Mouse (Mus musculus) embryo, embryonic 10.5 days (tissue): Measurements from ENCODE around the gene Nfix.

ENCODE experiments used
- DNase-seq: peaks from one replicate; pipeline ENCODE4 v3.0.0-alpha.2; 2015; ENCODE audit warnings: low spot score

Nfix gene

DNA sequence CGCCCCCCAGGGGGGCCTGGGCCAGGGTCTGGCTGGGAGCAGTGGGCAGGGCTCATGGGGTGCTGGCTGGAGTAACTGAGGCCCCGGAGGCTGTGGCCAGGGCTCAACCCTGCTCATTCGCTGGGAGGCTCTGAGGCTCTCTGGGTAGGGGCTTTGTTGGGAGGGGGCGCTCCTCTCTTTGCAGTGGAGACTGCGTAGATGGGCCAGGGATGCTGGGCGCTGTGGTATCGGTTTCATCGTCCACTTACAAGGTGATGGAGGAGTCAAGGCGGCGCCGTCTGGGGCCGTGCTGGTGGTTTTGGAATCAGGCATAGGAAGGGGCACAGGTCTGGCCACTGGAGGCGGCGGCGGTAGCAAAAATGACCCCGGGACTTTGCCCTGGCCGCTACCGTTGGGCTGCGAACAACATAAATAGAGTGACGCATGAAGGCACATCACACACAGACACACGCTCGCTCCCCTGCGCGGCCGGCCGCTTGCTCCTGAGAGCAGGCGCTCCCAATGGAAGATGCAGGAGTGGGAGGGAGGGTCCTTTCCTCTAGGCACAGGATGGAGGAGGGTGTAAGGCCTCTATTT lies 84.2 kb downstream of the Nfix start:
- no peak for DNase-seq

GRCm38 (mm10) chr8:84714161-84714560 lies 86.0 kb downstream of the Nfix start:
- no peak for DNase-seq

DNA sequence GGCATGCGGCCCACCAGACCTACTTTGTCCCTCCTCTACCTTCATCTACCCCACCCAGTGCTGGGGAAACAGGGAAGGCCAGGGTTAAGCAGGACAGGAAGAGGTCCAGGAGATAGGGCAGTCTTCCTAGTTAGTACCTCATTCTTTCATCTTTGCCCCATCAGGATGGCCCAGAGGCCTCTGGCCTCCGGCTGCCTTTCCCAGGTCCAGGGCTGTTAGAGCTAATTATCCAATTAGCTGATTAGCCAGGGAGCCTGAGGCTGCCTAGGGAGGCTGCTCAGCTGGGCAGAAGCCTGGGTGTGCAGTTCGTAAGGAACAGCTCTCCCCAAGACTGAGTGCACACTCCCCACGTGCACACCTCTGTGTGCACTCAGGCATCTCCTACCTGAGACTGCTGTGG lies 86.8 kb downstream of the Nfix start:
- no peak for DNase-seq

- DNase-seq: no peak
Observed at GRCm38 (mm10) chr8:84712759-84713120, 87.4 kb downstream of the Nfix start.

- peak; percentile 74 for DNase-seq
Observed at GRCm38 (mm10) chr8:84711933-84712758, 88.0 kb downstream of the Nfix start.

- DNase-seq: no peak
Observed at GRCm38 (mm10) chr8:84711312-84711711, 88.8 kb downstream of the Nfix start.

GRCm38 (mm10) chr8:84709931-84710330 lies 90.2 kb downstream of the Nfix start:
- DNase-seq: no peak

DNA sequence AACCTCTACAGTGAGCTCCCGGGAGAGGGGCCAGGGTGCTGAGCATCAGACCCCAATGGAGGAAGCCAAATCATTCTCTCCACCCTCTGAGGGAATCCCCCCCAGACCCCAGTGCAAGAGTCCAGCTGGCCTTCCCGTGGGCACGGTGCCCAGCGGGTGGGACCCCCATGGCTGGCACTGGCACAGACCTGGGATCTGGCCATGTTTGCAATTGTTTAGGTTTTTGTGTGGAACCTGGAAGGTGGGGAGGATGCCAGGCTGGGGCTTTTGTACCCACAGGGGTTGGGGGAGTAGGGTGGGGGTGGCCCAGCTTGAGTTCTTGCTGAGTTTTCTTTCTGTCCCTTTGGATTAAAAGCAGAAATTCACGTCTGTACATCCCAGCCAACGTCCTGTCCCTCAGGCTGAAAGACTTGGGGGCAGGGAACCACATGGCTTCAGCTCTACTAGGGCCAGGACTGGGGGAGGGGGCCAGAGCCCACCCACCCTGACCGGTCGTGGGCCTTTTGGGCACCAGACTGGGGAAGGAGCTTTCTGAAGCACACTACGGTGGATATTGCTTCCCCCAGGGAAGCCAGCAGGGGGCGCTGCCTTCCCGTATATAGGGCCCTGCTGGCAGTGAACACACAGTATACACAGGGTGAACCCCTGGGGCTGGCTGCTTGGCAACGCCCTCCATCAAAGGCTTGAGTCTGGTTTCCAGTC lies 91.2 kb downstream of the Nfix start:
- peak; percentile 96 for DNase-seq

- DNase-seq: no peak
Observed at GRCm38 (mm10) chr8:84708071-84708541, 92.0 kb downstream of the Nfix start.

GRCm38 (mm10) chr8:84707267-84707883 lies 92.8 kb downstream of the Nfix start:
- peak; percentile 33 for DNase-seq

- DNase-seq: peak; percentile 43
Observed at GRCm38 (mm10) chr8:84706610-84707266, 93.4 kb downstream of the Nfix start.

GRCm38 (mm10) chr8:84705960-84706359 lies 94.2 kb downstream of the Nfix start:
- no peak for DNase-seq

GRCm38 (mm10) chr8:84704867-84705831 lies 95.0 kb downstream of the Nfix start:
- peak; percentile 36 for DNase-seq

DNA sequence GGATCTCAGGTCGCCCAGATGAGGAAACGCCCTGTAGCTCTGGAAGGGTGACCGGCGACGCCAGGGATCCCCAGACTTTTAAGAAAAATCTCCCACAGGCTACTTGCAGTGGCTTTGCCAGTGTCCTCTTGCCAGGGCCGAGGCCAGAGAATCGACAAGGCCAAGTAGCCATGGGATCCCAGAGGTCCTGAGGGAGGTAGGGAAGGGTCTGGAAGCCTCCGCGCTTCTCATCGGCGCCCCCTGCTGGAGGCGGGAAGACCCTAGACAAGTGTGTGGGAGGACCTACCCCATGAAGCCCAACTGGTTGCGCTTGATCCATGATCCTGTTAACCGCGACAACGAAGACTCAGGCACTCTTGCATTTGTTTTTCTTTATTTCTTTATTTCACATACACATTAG lies 95.8 kb downstream of the Nfix start:
- peak; percentile 90 for DNase-seq

- no peak for DNase-seq
Observed at GRCm38 (mm10) chr8:84703466-84704249, 96.5 kb downstream of the Nfix start.

- no peak for DNase-seq
Observed at GRCm38 (mm10) chr8:84702963-84703465, 97.1 kb downstream of the Nfix start.

DNA sequence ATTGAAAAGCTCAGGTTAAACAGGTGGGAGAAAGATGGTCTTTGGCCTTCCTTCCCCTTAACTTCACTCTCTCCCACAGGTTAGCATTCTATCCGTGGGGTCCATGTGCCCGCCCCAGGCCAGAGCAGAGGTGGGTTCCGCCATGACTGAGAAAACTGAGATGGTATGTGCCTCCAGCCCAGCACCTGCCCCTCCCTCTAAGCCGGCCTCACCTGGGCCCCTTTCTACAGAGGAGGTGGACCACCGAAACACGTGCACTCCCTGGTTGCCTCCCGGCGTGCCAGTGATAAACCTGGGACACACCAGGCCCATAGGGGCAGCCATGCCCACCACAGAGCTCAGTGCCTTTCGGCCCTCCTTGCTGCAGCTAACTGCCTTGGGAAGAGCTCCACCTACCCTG lies 97.6 kb downstream of the Nfix start:
- no peak for DNase-seq

DNA sequence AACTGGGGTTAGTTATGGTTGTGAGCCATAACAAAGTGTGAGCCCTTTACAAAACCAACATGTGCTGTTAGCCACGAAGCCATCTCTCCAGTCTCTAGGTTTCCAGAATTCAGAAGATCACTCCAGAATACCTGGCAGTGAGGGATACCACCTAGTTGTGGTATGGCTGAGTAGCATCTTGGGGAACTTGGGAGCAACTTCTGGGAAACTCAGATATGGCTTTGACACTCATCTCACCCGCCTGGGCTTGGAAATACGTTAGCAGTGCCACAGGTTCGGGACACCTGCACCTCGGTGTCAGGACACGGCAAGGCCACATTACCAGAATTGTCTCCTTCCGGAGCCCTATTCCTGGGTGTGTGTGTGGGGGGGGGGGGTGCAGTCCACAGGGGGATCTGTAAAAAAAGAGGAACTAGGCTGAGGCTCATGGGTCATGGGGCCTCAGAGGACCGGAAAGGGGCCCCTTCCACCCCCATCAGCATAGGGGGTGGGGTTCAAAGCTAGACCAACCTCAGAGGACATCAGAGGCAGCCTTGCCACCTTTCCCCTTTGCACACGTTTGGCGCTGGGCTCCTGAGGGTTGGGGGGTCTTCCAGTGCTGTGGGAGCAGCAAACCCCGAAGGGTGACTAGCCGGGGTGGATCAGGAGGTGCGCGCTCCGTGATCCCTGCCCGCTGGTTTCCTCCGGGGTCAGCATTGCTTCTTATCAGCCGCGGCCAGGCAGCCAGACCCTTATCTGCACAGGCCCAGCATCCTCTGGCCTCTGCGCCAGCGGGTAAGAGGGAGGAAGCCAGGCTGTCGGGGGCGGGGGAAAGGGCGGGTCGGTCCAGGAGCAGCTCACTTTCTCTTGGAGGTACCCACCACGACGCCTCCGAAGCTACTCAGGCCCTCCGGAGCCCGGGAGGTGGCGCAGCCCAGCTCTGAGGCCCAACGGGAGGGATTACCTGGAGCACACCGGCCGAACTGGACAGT lies 98.9 kb downstream of the Nfix start, which contains the start of gene Lyl1:
Gene Lyl1 (plus strand): TSS at position 517 of the 971 bp plus-strand sequence.
- peak; percentile 49 for DNase-seq
